Mouse (Mus musculus): ENCODE results near the gene Brip1.

DNA sequence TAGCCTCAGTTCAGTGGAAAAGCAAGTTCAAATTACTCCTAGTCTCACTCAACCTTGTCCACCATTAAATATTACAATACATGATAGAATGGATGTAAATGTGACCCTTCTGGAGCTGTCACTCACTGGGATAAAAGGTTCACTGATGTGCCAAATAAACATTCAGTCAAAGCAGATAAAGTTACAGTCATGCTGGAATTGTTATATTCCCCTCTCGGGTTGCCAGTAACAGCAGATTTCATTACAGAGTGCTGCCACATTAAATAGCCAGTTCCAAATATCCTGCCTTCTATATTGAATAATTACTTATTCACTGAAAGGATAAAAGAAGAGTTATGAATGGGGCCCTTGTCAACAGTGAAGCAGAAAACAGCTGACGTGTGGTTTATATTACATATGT is 42.0 kb downstream of the Brip1 start:
- TF ChIP-seq CTCF (IDR thresholded peaks at IDR 0.05; ENCODE audit: insufficient read depth, low read length) (no peak), POLR2A (IDR thresholded peaks at IDR 0.05; ENCODE audit: borderline replicate concordance, extremely low read depth, low read depth, low read length) (no peak)
